Mouse (Mus musculus) thymus, adult 2 months (tissue): ENCODE measurements around the gene Tmem163. TPM values are rescaled to one million over a fixed set of nuclear protein-coding genes. Genes with fewer than 3 reads are reported as not detected.

Experiments used
- DNase-seq: peaks from one replicate; pipeline ENCODE4 v3.0.0; 2021
- H3K27ac ChIP-seq: fragments of 200-500 bp; 2 replicates; pipeline ENCODE4 v1.5.1; 2012; ENCODE audit warnings: low read length, control low read depth; ENCODE audit not compliant: control insufficient read depth, insufficient read depth
- H3K27me3 ChIP-seq: fragments of 200-500 bp; 2 replicates; pipeline ENCODE4 v1.6.1; 2012; ENCODE audit warnings: mild to moderate bottlenecking, low read length, moderate library complexity, mixed read lengths; ENCODE audit not compliant: control insufficient read depth, insufficient read depth
- H3K36me3 ChIP-seq: fragments of 200-500 bp; 2 replicates; pipeline ENCODE4 v1.6.1; 2012; ENCODE audit warnings: mild to moderate bottlenecking, low read length, moderate library complexity; ENCODE audit not compliant: control insufficient read depth, insufficient read depth
- H3K4me1 ChIP-seq: fragments of 200-500 bp; replicated peaks from 2 replicates; pipeline ENCODE4 v1.6.1; 2012; ENCODE audit warnings: low read length; ENCODE audit not compliant: control insufficient read depth, insufficient read depth
- H3K4me3 ChIP-seq: fragments of 200-500 bp; 2 replicates; pipeline ENCODE4 v1.5.1; 2012; ENCODE audit warnings: mild to moderate bottlenecking, low read length, control low read depth, moderate library complexity; ENCODE audit not compliant: control insufficient read depth, insufficient read depth
- CTCF ChIP-seq: fragments of 200-500 bp; IDR thresholded peaks from 2 replicates; pipeline ENCODE4 v1.5.1; 2012; ENCODE audit warnings: mild to moderate bottlenecking, control low read depth, low read length, moderate library complexity, borderline replicate concordance; ENCODE audit not compliant: control insufficient read depth, poor library complexity, insufficient read depth; ENCODE audit errors: extremely low read depth
- POLR2A ChIP-seq: fragments of 200-500 bp; IDR thresholded peaks from 2 replicates; pipeline ENCODE4 v1.6.1; 2012; ENCODE audit warnings: mild to moderate bottlenecking, low read length, control low read depth, moderate library complexity; ENCODE audit not compliant: control insufficient read depth, poor library complexity, insufficient read depth; ENCODE audit errors: extremely low read depth
- WGBS: fragments of 180-500 bp; shearing (Covaris S2); methylation state at CpG from one replicate; pipeline ENCODE4 v1.1.7; 2018; 5-methylcytosine and 5-hydroxymethylcytosine counted together
- polyA plus RNA-seq: library from polyadenylated mRNA; depleted of rRNA; stranded (reverse); fragments of >200 nt; gene quantifications from 2 replicates; pipeline ENCODE4 v1.2.3, GENCODE M21; 2012

Tmem163 gene
- polyA plus RNA-seq, 1 experiment, result 1.8 TPM

DNA sequence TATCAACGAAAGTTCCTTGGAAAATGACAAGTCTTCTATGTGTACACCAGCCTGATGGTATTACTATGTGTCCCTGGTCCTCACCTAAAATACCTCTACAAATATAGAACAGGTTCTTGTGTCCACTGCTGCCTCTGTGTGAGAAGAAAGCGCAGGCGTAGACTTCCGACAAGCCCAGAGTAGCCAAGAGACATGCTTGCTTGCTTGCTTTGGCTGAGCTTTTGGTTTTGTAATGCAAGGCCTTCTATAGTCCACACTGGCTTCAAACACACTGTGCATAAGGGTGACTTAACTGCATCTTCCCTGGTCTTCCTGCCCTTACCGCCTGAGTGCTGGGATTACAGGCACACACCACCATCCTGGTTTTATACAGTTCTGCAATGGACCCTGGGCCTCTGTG is 212.1 kb downstream of the Tmem163 start:
- H3K27me3 ChIP-seq, result no peaks in the 10 kb centered on the region
- peaks cover 10% of the 10 kb centered on the region; the same call in 1 of the 2 replicates for H3K36me3 ChIP-seq
- no peak overlapping the region for H3K27ac ChIP-seq
- over 99% methylated on average over 5 of the region's 5 CpGs for WGBS
- TF ChIP-seq POLR2A (no peak), CTCF (no peak)
- H3K4me3 ChIP-seq, result no peak overlapping the region
- peaks cover 12% of the 10 kb centered on the region for H3K4me1 ChIP-seq
- DNase-seq, result no peak

DNA sequence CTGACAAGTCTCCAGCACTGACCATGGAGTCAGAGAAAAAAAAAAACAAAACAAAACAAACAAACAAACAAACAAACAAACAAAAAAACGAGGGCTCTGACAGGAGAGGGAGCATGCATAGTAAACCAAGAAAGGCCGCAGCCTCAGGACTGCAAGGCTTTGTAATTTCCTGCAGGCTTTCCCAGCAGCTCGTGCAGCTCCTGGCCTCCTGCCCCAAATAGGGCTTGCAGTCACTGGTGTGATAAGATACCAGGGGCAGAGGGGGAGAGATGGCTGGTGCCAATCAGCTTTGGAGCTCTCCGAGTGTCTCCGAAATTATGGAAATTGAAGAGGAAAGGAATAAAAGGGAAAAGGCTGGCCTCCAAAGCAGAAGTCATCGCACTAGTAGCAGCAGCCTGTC is 214.1 kb downstream of the Tmem163 start:
- DNase-seq, result no peak
- Histone ChIP-seq H3K4me1 (peaks cover 16% of the 10 kb centered on the region), H3K36me3 (peaks cover 7% of the 10 kb centered on the region), H3K27me3 (no peaks in the 10 kb centered on the region), H3K4me3 (no peak overlapping the region), H3K27ac (no peak overlapping the region)
- 93% methylated on average over 6 of the region's 6 CpGs for WGBS
- TF ChIP-seq POLR2A (no peak), CTCF (no peak)

DNA sequence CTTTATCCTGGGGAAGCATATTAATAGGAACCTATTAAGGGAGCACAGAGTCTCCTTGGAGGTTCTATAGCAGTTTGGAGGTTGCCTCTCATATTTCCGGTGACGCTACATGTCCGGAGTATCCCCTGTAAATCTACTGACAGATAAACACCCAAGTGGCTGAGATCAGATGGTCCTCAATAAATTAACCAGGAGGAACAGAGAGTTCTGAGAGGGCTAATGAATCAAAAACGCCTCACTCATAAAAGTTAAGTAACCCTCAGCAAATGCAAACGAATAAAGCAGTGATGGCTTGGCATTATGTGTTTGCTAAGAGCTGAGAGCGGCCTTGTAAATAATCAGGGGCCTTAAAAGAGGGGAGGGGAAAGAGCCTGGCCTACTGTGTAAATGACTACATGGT is 215.3 kb downstream of the Tmem163 start:
- Histone ChIP-seq H3K27me3 (no peaks in the 10 kb centered on the region), H3K4me3 (no peak overlapping the region), H3K27ac (no peak overlapping the region), H3K4me1 (peaks cover 18% of the 10 kb centered on the region), H3K36me3 (peaks cover 13% of the 10 kb centered on the region)
- 96% methylated on average over 6 of the region's 6 CpGs for WGBS
- TF ChIP-seq POLR2A (no peak), CTCF (no peak)
- DNase-seq, result no peak

DNA sequence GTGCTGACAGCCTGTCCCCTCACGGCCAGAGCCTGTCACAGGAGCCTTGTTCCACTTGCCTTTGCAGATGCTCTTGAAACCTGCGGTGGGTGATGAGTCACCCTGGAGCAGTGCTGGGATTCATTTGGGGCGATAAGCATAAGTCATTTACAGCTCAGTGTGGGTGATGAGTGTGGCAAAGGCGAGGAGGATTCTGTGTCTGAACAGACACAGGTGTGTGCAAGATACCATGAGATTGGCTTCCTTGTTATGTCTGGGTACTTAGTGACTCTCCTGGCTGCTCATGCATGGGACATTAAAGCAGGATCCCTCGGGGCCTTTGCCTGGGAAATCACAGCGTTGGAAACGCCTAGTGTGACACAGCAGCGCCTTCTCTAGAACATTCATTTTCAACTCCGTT is 218.3 kb downstream of the Tmem163 start:
- no peak for DNase-seq
- H3K27me3 ChIP-seq, result no peaks in the 10 kb centered on the region
- 94% methylated on average over 9 of the region's 9 CpGs for WGBS

DNA sequence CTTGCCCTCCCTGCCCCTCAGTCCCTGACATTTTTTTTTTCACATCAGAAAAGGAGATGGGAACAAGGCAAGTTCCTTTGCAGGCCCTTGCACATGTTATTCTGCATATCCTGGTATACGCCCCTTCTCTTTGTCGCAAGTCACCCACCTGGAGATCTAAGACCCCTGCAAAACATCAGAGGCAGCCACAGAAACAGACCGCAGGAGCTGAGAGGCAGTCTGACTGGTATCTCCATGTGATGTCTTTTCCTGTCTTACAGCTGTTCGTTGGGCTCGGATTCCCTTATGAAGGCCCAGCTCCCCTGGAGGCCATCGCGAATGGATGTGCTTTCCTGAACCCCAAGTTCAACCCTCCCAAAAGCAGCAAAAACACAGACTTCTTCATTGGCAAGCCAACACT is 219.8 kb downstream of the Tmem163 start:
- peak; percentile 69 for DNase-seq
- Histone ChIP-seq H3K4me3 (no peak overlapping the region), H3K27me3 (no peaks in the 10 kb centered on the region), H3K36me3 (peaks cover 13% of the 10 kb centered on the region), H3K4me1 (peaks cover 27% of the 10 kb centered on the region), H3K27ac (peak overlapping the region; percentile 69)
- WGBS, result 34% methylated on average over 7 of the region's 7 CpGs
- TF ChIP-seq POLR2A, result no peak
- no peak for TF ChIP-seq CTCF

More for the DNA sequence above, 218.3 kb downstream of the Tmem163 start:
- TF ChIP-seq CTCF, result no peak
- TF ChIP-seq POLR2A, result no peak
- Histone ChIP-seq H3K4me3 (no peak overlapping the region), H3K4me1 (peaks cover 27% of the 10 kb centered on the region), H3K27ac (no peak overlapping the region), H3K36me3 (peaks cover 13% of the 10 kb centered on the region)

DNA sequence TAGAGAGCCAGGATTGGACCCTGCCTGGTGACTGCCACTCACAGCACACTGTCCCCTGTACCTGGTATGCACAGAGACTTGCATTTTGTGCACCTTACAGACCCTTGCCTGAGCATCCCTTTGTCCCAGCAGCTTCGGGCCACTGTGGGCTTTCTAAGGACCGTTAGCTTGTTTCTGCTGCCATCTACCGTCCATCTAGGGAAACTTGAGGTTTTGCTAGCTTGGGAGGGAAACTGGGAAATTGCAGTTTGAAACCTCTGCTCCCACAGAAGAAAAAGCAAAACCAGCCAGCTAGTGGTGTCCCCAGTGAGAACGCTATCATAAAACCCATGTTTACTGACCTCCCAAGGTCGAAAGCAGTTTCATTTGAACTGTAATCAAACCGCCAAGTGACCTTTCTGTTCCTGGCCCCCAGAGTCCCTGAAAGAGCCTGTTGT is 220.3 kb downstream of the Tmem163 start:
- Histone ChIP-seq H3K4me3 (no peak overlapping the region), H3K36me3 (peaks cover 13% of the 10 kb centered on the region), H3K27me3 (no peaks in the 10 kb centered on the region), H3K27ac (peak overlapping the region; percentile 1), H3K4me1 (peaks cover 27% of the 10 kb centered on the region)
- TF ChIP-seq CTCF, result no peak
- no peak for TF ChIP-seq POLR2A
- 38% methylated on average over 6 of the region's 6 CpGs for WGBS
- peak; percentile 64 for DNase-seq

DNA sequence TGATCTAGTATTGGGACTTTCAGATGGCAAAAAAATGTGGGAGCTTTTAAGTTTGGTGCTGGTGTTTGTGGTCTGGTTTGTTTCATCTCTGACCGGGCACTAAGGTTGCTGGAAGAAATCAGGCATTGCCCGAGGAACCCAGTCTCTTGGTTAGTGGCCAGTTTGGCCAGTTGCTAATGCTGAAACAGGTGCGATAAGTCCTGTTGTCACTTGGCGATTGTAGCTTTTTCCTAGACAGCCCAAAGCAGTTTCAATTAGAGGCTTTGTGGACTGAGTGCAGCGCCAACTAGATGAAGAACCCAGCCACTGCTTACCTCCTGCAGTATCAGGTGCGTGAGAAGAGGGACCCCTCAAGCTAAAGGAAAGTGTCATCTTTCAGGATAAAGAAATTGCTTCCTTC is 226.0 kb downstream of the Tmem163 start:
- H3K4me1 ChIP-seq, result peaks cover 3% of the 10 kb centered on the region
- no peak overlapping the region for H3K27ac ChIP-seq
- 97% methylated on average over 6 of the region's 6 CpGs for WGBS
- no peak for TF ChIP-seq POLR2A
- no peak for TF ChIP-seq CTCF
- DNase-seq, result no peak
- peaks cover 16% of the 10 kb centered on the region for H3K36me3 ChIP-seq
- no peak overlapping the region for H3K4me3 ChIP-seq
- no peaks in the 10 kb centered on the region for H3K27me3 ChIP-seq

DNA sequence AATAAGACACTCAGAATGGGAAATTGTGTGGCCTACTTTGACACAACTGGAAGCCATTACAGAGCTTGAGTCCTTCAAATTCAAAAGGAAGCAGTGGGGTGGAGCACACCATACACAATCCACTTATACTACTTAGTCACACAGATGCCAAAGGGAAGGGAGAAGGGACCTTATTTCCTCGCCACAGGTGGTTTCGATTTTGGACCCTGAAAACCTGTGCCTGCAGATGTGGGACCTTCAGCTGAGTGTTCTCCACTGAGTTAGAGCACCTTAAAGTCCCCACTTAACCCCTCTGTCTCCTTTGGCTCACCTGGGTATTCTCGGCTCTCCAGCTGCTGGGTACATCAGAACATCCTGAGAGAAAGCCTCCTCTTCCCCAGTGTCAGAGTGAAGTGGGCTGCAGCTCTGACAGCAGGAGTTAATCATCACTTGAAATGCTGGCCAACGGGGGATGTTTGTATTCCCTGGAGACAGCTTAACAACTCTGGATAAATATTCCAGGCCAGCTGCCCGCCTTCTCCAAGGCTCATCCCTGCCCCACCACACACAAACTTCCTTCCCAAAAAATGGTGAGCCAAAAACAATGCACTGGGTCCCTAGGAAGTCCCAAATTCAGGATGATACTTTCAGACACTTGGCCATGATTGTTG is 234.4 kb downstream of the Tmem163 start:
- Histone ChIP-seq H3K36me3 (peaks cover 26% of the 10 kb centered on the region), H3K4me1 (peaks cover 24% of the 10 kb centered on the region), H3K27ac (no peak overlapping the region), H3K27me3 (no peaks in the 10 kb centered on the region), H3K4me3 (no peak overlapping the region)
- WGBS, result 87% methylated on average over 5 of the region's 5 CpGs
- TF ChIP-seq POLR2A (no peak), CTCF (no peak)
- DNase-seq, result no peak
